Mouse (Mus musculus): ENCODE measurements around the gene Dnah17. TPM values are rescaled to one million over a fixed set of nuclear protein-coding genes. Genes with fewer than 3 reads are reported as not detected.
A peak's percentile ranks its signal among the peaks of the same experiment; 100 is the strongest.

Dnah17 gene
- total and polyA plus RNA-seq, 3 experiments = under 0.01 to 0.12 (median 0.03) TPM

GRCm38 (mm10) chr11:118142547-118143165 lies 12.2 kb upstream of the Dnah17 start:
- no peak for DNase-seq

GRCm38 (mm10) chr11:118140771-118141565 lies 10.5 kb upstream of the Dnah17 start:
- DNase-seq = no peak

DNA sequence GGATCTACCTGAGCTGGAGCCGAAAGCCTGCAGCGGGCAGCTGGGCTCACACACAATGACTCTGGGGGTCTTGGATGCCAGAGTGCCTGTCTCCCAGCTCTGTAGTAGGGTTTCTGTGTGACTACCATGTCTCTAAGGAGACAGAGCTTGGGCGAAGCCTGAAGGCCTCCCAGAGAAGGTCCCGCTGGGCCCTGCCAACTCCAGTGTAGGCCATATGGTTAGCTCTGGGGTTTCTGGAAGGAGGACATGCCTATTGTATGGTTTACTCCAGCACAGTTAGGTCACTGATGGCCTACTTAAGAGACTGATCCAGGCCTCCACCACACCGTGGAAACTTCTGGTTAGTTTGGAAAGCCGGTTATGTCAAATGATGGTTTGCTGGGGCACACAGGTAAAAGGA lies 7.9 kb upstream of the Dnah17 start:
- no peak for DNase-seq

GRCm38 (mm10) chr11:118136172-118136632 lies 5.8 kb upstream of the Dnah17 start:
- no peak for DNase-seq

DNA sequence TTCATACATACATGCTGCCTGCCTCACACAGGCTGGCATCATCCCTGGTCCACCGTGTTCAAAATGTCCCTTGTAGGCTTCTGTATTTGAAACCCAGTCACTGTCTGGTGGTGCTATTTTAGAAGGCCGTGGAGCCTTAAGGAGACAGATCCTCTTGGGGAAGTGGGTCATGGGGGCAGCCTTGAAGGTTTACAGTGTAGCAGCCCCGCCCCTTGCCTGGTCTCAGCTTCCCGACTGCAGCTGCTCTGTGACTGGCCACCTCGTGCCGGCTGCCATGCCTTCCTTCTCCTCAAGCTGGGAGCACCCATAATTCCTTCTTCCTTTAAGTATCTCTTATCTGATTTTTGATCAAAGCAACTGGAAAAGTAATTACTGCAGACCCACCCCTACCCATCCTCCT lies 4.8 kb upstream of the Dnah17 start:
- DNase-seq = no peak

GRCm38 (mm10) chr11:118133752-118134169 lies 3.3 kb upstream of the Dnah17 start:
- DNase-seq = peak; percentile 66

DNA sequence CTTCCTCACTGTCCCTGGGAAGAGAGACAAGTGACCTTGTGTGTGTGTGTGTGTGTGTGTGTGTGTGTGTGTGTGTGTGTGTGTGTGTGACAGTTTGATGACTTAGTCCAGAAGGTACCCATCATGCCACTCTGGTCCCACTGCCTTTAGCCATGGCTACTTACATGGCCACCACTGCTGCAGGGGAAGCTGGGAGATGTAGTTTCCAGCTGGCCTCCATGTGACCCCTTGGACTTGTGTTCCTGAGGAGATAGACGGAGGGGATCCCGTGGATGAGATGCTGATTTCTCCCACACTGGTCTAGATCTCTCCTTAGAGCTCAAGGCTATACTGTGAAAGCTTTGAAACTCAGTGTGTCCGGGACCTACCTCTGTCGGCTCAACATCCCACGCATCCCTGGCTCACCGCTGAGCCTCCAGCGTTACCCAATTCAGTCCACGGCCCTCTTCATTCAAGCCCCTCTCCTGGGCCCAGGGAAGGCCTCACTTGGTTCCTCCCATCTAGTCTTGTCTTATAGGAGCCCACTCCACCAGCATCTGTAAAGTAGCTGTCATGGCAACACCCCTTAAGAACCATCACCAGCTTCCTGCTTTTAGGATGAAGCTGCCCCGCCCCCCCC lies 2.8 kb upstream of the Dnah17 start:
- DNase-seq = no peak

- peak; percentile 56 for DNase-seq
Measured at GRCm38 (mm10) chr11:118132136-118132535, 1.7 kb upstream of the Dnah17 start.

DNA sequence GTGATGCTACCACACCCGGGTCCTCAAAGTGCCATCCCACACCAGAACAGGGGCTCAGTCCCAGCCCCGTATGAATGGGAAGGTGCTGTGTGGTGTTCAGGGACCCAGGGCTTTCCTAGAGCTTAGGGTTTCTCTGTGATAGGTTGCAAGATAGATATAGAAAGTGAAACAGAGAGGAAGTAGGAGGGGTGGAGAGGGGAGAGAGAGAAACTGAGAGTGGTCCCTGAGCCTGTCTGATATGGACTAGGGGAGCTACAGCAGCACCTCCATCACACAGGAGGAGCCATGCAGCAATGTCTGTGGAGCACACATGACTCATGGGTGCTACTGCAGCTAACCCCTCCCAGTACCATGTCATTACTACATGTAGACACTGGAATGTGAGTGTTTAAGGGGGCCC lies 622 bp downstream of the Dnah17 start:
- DNase-seq = no peak

- no peak for DNase-seq
Measured at GRCm38 (mm10) chr11:118121592-118121991, 8.8 kb downstream of the Dnah17 start.

GRCm38 (mm10) chr11:118118777-118119176 lies 11.7 kb downstream of the Dnah17 start:
- DNase-seq = peak; percentile 10

- DNase-seq = no peak
Measured at GRCm38 (mm10) chr11:118114581-118115110, 15.8 kb downstream of the Dnah17 start.

GRCm38 (mm10) chr11:118113516-118114205 lies 16.8 kb downstream of the Dnah17 start:
- DNase-seq = no peak

GRCm38 (mm10) chr11:118104001-118104400 lies 26.4 kb downstream of the Dnah17 start:
- peak; percentile 82 for DNase-seq

- no peak for DNase-seq
Measured at GRCm38 (mm10) chr11:118103383-118103782, 27.1 kb downstream of the Dnah17 start.

GRCm38 (mm10) chr11:118102838-118103237 lies 27.6 kb downstream of the Dnah17 start:
- peak; percentile 82 for DNase-seq

GRCm38 (mm10) chr11:118101133-118101532 lies 29.3 kb downstream of the Dnah17 start:
- no peak for DNase-seq

- DNase-seq = no peak
Measured at GRCm38 (mm10) chr11:118096736-118097135, 33.7 kb downstream of the Dnah17 start.

- no peak for DNase-seq
Measured at GRCm38 (mm10) chr11:118095004-118095403, 35.4 kb downstream of the Dnah17 start.

DNA sequence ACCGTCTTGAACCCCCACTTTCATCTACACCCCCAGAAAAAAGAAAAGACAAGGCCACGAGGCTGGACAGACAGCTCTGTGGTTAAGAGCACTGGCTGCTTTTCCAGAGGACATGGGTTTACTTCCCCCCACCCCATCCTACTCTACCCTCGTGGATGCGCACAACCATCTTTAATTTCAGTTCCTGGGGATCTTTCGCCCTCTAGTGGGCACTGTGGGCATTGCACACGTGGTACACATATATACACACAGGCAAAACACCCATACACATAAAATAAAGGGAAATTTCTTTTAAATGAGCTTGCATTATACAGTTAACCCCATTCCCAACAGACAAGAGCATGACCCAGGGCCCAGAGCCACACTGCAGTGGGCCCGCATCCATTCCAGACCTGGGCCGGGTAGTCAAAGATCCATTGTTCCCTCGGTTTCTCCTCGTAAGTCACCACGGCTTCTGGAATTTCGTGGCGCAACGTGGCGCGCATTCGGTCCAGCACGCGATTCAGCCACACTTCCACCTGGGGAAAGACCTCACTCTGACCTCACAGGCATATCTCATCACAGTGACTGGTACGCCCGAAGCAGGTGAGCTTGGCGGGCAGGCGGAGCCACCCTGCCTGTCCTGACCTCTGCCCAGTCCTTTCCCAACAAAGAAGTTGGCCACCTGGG lies 39.3 kb downstream of the Dnah17 start:
- no peak for DNase-seq

DNA sequence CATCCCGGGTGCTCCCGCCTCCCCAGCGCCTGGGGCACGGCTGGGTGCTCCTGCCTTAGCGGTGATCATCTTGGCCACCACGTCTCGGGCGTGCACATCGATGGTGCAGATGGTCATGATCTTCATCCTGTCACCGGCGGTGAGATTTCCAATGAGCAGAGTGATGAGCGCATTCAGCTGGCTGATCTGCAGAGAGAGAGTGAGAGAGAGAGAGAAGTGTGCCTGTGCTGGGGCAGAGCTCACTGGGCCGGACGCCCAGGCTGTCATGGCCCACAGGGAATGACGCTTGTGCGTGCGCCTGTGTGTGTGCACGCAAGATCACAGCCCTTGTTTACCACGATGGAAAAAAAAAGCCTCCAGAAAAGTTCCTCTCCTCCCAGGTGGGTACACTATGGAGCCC lies 41.5 kb downstream of the Dnah17 start:
- no peak for DNase-seq

GRCm38 (mm10) chr11:118085961-118086360 lies 44.5 kb downstream of the Dnah17 start:
- no peak for DNase-seq
